Mouse (Mus musculus) frontal cortex, adult (tissue): ENCODE results near the gene Adnp.

ENCODE experiments used
- ATAC-seq: cut with Nextera tagmentation; 2 replicates; pipeline ENCODE4 v1.9.2; 2017; ENCODE audit warnings: mild to moderate bottlenecking, moderate library complexity, mixed read lengths; ENCODE audit not compliant: low TSS enrichment

Gene Adnp

DNA sequence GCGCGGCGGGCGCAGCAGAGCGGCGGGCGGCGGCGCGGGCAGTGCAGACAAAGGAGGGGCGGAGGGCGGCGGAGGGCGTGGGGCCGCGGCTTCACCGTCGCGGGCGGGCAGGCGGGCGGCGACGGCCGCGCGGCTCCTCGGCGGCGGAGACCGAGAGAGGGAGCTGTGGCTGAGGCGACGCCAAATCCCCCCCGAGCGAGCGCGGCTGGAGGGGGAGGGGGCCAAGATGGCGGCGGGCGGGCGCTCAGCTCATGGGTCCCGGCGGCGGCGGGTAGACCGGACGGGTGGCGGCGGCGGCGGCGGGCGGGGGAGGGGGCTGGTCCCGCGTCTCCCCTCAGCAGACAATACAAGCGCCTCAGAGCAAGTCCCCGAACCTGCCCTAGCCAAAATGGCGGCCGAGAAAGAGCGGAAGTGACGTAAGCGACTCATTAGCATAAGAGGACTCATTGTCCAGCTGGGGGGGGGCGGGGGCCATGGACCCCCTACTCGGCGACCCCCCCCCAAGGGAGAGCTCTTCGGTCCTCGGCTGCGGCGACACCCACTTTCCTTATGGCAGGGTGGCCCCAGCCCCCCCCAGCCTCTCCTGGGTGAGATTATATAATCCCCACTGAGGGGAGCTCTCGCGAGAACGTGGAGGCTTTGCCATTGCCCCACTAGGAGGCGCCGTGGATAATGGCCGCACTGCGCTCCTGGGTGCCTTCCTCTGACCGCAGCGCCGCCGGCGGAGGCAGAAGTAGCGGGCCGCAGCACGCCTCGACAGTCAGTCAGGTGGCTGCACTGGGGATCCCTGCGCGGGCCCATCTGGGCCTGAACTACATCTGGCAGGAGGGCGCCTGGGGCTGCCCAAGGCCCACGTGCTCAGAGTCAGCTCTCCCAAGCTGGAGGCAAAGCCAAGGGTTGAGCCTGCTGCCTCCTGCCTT is at the start of gene Adnp:
Adnp (minus strand) TSS at position 388 of the 920 bp plus-strand sequence.
- peak; percentile 74 for ATAC-seq

DNA sequence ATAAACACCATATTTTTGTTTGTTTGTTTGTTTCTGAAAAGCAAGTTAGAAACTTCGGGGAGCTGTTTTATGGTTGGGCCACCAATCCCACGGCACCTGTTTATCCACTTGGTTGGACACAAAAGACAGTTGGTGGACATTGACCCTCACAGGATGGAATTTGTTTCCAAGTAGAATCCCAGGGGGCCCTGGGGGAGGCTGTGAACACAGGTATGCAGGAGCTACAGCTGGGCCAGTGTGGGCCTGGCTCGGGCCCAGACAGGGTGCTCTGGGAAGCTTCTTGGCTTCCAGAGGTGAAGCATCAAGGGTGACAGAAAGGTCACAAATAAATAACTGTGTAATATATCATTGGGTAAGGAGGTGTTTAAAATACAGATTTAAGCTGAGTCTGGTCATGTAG is 49.6 kb upstream of the Adnp start:
- no peak for ATAC-seq

DNA sequence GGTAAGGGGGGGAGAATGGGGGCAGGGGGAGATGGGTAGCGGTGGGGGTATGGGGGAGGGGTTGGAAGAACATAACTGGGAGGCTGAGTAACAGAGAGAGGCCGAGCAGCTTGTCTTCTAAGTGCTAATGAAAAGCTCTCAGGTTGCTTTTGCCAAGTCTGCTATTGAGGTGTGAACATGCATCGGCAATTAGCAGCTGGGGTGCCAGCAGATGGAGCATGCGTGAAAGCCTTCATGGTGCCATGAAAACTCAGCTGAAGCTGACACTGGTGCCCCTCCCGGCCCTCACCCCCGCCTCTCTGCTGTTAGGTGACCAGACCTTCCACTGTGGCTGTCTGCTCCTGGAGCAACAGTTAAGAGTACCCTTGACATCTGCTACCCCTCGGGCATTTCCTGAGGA is 46.9 kb upstream of the Adnp start:
- ATAC-seq, result peak; percentile 34; the same call in 1 of the 2 replicates

DNA sequence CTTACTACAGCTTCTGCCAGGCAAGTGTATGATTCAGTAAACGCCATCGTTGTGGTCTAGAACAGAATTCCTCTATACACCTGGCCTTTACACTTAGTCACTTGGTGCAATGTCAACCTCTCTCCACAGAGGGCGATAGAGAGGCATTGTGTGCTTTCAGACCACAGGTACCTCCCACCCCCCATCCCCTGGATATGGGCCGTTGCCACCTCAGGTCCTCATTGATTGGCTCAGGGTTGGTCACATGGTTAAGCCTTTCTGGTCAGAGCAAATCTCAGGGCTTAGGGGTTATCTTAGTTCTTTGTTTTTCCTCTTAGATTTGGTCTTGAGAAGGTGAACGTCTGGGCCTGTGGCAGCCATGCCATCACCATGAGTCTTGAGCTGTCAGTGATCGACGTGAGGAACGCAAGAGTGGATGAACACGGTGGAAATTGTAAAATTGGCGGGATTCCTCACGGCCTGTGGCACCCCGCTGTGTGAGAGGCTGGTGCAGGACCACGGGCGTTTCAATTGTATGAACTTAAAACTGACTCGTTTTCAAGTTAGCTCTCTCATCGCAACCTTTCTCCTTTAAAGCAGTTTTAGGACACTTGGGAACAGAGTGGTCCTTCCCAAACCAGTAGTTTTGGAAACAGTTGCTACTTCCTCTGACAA is 45.9 kb upstream of the Adnp start:
- no peak for ATAC-seq

DNA sequence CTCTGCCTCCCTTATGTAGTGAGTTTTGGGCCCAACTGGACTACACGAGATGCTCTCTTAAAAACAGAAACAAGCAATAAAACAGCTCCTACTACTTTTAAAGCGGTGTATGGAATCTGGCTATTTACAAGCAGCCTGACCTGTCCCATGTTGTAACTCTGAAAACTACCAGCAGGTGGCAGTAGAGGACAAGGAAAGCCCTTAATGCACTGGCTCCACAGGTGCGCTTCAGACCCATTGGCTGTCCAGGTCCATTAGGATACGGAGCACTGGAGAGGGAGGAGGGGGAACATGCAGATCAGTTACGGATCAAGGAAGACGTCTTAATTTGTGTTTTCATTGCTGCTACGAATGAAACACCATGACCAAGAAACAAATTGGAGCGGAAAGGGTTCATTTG is 43.4 kb upstream of the Adnp start:
- ATAC-seq, result peak; percentile 45

DNA sequence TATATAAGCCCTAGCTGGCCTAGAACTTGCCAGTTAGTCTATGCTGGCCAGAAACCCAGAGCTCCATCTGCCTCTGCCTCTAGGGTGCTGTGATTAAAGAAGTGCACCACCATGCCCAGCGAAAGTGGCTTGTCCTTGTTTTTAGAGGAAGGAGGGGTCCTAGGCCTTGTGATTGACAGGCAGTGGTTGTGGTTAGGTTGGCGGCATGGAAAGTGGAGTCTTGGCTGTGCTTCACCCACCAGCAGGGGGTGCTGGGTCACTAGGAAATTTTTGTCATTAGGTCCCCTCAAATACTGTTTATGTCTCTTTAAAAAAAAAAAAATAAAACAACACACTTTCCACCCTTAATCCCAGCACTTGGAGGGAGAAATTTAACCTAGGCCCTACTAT is 41.9 kb upstream of the Adnp start:
- no peak for ATAC-seq

DNA sequence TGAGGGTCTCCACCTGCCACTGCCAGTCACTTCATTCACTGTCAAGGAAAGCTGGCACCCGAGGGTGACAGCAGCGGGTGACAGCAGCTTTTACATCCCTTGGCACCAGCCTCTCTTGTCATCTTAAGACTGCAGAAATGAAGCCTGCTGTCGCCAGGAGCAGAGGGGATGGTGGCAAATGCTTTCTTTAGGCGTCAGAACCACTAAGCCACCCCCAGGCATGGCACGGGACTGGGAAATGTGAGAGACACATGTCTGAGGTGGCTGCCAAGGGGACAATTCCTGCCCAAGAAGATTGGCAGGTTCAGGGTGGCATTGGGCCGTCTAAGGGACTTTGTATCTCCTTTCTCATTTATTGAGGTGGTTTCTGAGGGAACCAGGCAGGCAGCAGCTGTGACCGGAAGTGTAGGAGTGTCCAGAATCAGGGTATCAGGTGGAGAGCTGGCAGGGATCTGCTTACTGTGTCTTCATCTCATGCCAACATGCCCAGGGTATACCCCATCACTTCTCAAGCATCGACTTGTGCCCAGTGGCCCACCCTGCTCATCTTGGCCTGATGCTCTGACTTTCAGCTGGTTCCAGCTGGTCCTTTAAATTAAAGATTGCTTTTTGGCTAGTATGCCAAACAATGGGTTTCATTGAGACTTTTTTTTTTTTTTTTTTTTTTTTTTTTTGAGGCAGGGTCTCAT is 41.4 kb upstream of the Adnp start:
- no peak for ATAC-seq

DNA sequence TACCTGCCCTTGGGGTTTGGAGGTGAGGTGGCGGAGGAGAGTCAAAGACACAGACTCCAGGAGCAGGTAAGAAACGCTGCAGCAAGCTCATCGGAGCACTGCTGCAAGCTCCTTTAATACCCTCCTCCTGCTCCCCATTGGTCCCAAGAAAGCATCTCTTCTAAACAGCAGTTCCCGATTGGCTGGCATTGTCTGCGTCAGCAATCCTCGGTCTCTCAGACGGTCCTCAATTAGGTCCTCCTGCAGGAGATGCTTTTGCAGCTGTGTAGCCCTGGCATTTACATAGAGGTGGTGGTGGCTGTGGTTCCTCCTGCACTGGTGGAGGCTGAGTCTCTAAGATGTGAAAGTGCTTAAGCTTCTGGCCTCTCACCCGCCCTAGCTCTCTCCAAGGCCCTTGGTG is 38.7 kb upstream of the Adnp start:
- no peak for ATAC-seq

DNA sequence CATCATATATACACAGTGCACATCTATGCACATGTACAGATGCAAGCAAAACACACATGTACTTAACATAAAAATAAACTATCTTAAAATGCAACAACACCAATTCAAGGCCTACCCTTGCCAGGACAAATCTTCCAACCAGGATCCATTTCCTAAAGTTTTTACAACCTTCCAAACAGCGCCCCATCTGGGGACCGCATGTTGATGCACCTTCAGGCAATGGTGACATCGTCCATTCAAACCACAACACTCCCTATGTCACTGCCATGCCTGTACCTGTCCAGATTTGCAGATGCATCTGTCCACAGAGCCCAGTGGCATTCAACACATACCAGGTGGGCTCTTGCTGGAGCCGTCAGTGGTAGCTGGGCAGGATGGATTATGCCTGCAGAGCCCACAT is 36.4 kb upstream of the Adnp start:
- no peak for ATAC-seq

DNA sequence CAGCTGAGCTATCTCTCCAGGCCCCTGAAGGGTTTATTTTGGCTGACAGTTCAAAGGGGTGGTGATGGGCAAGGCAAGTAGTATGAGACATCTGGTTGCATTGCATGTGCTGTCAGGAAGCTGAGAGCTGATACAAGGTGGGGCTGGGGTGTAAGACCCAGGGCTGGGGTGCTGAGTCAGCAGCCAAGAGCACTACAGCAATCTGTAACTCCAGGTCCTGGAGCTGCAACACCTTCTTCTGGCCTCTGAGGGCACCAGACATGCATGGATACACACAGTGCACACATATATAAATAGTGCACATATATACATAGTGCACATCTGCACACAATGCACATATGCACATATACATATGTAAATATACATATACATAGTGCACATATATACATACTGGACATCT is 35.9 kb upstream of the Adnp start:
- no peak for ATAC-seq

DNA sequence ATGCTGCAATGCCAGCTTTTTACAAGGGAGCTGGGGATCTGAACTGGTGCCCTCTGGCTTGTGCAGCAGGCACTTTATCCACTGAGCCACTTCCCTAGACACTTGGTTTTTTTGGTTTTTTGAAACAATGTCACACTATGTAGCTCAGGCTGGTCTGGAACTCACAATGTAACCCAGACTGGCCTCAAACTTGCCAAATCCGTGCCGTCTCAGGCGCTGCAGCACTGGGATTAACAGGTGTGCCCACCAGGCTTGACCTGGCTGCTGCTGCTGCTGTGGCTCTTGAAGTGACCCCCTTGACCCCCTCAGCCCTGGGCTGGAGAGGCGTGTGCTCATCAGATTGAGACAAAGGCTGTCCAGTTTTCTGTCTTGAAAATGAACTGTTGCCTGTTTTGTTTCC is 31.4 kb upstream of the Adnp start:
- ATAC-seq, result no peak

DNA sequence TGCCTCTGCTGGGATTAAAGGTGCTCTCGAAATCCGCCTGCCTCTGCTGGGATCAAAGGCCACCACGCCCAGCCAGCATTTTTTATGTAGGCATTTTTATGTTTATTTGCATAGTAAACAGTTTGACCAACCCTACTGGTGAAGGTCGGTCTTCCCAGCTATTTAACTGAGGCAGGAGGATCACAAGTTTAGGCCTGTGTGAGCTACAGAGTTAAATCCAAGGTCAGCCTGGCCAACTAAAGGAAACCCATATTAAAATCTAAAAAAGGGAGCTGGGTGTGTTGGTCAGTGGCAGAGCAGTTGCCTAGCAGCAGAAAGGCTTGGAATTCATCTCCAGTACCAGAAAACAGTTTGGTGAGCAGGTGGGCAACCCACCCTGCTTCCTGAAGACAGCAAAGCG is 26.4 kb upstream of the Adnp start:
- ATAC-seq, result no peak

DNA sequence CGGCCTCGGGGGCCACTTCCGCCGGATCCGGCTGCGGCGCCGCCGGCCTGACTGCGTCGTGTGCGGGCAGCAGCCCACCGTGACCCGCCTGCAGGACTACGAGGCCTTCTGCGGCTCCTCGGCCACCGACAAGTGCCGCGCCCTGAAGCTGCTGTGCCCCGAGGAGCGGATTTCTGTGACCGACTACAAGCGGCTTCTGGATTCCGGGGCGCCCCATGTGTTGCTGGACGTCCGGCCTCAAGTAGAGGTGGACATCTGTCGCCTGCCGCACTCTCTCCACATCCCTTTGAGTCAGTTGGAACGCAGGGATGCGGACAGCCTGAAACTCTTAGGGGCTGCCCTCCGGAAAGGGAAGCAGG is 24.5 kb upstream of the Adnp start:
- no peak for ATAC-seq

DNA sequence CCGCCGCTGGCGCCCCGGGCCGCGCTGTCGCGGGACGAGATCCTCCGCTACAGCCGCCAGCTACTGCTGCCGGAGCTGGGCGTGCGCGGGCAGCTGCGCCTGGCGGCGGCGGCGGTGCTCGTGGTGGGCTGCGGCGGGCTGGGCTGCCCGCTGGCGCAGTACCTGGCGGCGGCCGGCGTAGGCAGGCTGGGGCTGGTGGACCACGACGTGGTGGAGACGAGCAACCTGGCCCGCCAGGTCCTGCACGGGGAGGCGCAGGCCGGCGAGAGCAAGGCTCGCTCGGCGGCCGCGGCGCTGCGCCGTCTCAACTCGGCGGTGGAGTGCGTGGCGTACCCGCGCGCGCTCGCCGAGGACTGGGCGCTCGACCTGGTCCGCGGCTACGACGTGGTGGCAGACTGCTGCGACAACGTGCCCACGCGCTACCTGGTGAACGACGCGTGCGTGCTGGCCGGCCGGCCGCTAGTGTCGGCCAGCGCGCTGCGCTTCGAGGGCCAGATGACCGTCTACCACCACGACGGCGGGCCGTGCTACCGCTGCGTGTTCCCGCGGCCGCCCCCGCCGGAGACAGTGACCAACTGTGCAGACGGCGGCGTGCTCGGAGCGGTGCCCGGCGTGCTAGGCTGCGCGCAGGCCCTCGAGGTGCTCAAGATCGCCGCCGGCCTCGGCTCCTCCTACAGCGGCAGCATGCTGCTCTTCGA is 24.0 kb upstream of the Adnp start:
- ATAC-seq, result peak; percentile 53

DNA sequence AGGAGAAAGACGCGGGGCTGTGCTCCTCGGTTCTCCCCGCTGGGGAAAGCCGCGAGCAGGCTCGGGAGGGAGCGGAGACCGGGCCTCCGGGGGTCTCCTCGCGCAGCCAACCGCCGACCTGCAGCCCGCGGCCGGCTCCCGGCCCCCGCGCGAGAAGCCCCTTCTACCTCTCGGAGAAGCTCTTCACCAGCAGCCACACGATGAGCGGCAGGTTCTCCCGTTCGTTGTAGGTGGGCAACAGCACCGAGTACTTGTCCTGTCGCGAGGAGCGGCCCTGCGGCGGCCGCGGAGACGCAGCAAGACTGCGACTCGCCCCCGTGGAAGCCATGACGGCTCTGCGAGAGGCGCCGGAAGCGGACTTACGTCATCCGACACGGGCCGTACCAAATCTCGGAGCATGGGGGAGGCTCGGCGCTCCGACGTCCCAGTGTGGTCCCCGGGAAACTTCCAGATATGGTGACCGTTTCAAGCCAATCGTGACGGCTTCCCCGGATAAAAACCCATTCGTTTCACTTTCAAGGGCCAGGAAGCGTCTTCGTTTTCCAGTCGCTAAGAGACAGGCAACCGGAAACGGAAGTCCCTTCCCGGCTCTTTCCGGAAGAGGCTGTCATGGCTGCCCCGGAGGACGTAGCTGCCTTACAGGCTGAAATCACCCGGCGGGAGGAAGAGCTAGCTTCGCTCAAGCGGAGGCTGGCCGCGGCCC is 23.3 kb upstream of the Adnp start, which contains the start of the genes Gm20716, Dpm1 and Mocs3:
Gm20716 (minus strand) TSS at position 339 of the 703 bp plus-strand sequence.
Dpm1 (minus strand) TSS at position 566 of the 703 bp plus-strand sequence.
Mocs3 (plus strand) TSS at position 597 of the 703 bp plus-strand sequence.
- peak; percentile 91 for ATAC-seq

DNA sequence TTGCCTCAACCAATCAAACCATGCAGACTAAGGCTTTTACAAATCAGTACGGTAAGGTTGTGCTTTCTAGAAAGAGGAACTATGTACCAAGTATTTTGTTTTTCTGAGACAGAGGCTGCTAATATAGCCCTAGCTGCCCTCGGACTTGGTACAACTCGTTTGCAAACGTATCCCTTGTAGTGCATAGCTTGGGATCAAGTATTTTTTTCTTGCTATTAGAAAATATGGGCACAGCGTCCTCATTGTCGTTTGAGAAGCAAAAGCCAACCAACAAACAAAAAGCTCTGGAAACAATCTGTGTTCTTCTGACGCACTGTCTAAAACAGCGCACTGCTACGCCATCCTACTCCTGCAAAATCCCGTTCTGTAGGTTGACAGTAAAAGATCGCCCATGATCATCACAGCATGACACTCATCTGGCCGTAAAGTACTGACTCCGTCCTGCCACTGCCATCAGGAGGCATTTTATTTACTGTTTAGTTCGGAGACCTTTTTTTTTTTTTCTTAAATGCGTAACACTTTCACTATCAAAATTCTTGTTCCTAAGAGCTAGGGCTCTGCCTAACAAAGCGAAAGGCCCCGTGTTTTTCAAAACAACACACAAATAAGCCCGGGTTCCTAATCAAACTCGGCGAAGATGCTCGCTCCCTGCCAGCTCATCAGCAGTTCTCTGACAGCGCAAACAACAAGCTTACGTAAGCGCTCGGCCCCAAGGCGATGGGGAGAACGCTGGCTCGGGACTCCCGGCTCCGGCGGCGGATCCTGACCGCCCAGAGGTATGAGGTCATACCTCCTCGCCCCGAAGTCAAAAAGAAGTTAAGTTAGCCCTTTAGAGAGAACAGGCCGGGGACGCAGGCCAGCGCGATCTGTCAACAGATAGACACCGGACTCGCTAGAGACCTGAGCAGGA is 22.5 kb upstream of the Adnp start:
- ATAC-seq, result peak; percentile 49

DNA sequence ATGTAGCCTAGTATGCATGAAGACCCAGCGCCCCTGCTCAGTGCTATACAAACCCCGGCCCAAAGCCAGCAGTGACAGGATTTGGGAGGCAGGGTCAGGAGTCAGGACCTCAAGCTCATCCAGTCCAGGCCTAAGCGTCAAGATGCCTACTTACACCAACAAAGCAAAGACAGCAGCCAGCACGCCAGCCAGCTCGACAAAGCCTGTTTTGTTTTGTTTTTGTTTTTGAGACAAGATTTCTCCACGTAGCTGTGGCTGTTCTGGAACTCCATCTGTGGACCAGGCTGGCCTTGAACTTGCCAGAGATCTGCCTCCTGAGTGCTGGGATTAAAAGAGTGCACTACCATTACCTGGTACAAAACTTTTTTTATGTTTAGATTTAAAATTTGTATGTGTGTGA is 16.4 kb upstream of the Adnp start:
- no peak for ATAC-seq

DNA sequence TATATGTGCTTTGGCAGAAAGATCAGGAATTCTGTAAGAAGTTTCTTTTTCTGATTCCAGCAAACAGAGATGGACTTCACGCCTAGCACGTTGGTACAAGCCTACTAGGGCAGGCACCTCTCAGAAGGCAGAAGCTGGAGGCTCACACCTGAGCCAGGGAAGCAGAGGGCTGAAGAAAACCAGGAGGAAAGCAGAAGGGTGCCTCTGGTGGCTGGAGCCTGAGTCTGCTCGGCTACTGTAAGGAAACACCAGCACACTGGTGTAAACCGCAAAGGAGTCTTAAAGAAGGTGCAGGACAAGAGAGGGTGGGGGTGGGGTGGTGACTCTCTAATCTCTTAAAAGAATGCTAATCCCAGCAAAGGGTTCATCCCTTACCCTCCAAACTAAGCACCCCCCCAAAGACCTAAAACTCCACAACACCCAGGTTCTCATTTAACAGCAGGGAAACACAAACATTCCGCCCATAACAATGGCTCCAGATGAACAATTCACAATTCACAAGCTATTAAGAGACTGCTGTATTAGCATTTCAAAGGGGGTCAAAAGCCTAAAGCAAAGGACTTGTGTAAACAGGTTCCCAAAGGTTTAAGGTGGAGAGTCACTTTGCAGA is 7.0 kb upstream of the Adnp start:
- ATAC-seq, result no peak

DNA sequence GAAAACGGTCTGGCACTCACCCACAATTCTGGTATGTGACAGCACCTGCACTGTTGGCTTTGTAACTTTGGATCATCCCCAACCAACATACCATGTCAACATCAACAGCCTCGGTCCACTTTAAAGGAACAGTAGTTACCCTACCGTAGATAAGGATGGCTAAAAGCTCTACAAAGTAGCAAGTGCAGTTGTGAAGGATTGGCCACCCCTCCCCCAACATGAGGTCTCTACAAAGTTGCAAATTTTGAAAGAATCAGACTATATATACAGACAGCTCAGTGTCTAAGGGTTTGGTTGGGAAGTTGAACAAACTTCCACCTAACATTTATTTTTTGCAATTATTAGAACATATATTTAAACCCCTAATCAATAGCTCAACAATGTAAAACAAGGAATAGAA is 971 bp upstream of the Adnp start:
- no peak for ATAC-seq
